Mouse (Mus musculus): ENCODE measurements at regions not wholly inside any gene's neighbourhood (a gene's known extent, or its start where the extent isn't known, plus 50 kb on each side); places are given as distances from the start of the nearest gene placed in this dataset.

GRCm38 (mm10) chr11:45656260-45656659 lies 195.6 kb upstream of the Clint1 start:
- no peak for TF ChIP-seq CTCF (IDR thresholded peaks at IDR 0.05; ENCODE audit: borderline replicate concordance, extremely low read depth, insufficient read depth, insufficient read length)
- no peak for TF ChIP-seq POLR2A (IDR thresholded peaks at IDR 0.05; ENCODE audit: borderline replicate concordance, extremely low read depth, insufficient read depth, insufficient read length, poor library complexity, severe bottlenecking)

Measured in brain, embryonic 14.5 days (tissue).